Comparison of ENCODE assay signal across 26 mouse cellular contexts in the genomic region with DNA sequence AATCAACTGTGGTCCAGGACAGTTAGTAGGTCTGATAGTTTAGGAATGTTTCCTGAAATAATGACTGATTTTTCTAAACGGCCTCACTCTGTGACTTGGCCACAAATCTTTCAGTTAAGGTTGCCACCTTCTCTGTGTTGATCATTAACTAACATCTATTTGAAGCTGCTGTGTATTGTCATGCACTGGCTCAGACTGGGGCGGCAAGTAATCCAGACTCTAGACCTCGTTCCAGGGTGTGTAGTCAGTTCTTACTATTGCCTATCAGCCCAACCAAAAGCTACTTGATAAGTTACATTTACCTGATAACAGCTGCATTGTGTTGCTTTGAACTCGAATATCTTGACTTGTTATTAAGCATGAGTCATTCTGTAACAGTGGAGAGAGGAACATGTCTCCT.
DNase-seq lines count a peak whose midpoint lies in the region; ATAC-seq and TF ChIP-seq lines count a peak whose summit lies in the region.
"Had no signal": no experiment of that assay in that cellular context is flagged by ENCODE, and none has a peak within 500 bp of the region (broad histone marks: within the 10 kb centered on the region; RNA-seq: fewer than 3 reads in every experiment).

No protein-coding gene starts in this region.

- peak; percentile 51 for DNase-seq in kidney, adult 9 months
- DNase-seq in kidney, adult 18-20 months, result no peak
- no peak for DNase-seq in intestine, embryonic 14.5 days (ENCODE audit: low spot score)
- peak; percentile 18 to 47 for DNase-seq in kidney, postnatal 25 days
- no peak for DNase-seq in forebrain, postnatal 0 days
- no peak for DNase-seq in adrenal gland, postnatal 14 days
- DNase-seq: adrenal gland, adult 8-10 months; cerebellum, adult 11-12 months; cerebellum, postnatal 10 days; gastrocnemius, postnatal 14 days; lung, embryonic 14.5 days; retina, postnatal 1 day; right cerebral cortex, postnatal 14 days; thymus, adult 2 months; thymus, postnatal 36 days had no signal

- H3K36me3 ChIP-seq in intestine, embryonic 14.5 days (ENCODE audit: control insufficient read depth, insufficient read depth, low read length), result no peaks in the 10 kb centered on the region
- no peaks in the 10 kb centered on the region for H3K36me3 ChIP-seq in stomach, embryonic 16.5 days (ENCODE audit: control insufficient read depth, insufficient read depth, low read length)
- no peaks in the 10 kb centered on the region for H3K36me3 ChIP-seq in forebrain, postnatal 0 days (ENCODE audit: insufficient read depth)
- H3K36me3 ChIP-seq: G1E; heart, embryonic 15.5 days; limb, embryonic 10.5 days; limb, embryonic 15.5 days; liver, embryonic 15.5 days; midbrain, embryonic 10.5 days; midbrain, embryonic 15.5 days; neural tube, embryonic 15.5 days had no signal

- no peaks in the 10 kb centered on the region for H3K9me3 ChIP-seq in intestine, embryonic 14.5 days (ENCODE audit: control insufficient read depth, low read length)
- no peaks in the 10 kb centered on the region for H3K9me3 ChIP-seq in stomach, embryonic 16.5 days (replicated peaks; ENCODE audit: control insufficient read depth, low read length)
- H3K9me3 ChIP-seq in forebrain, postnatal 0 days (ENCODE audit: low read length), result no peaks in the 10 kb centered on the region
- H3K9me3 ChIP-seq: G1E; heart, embryonic 15.5 days; limb, embryonic 10.5 days; limb, embryonic 15.5 days; liver, embryonic 15.5 days; midbrain, embryonic 10.5 days; midbrain, embryonic 15.5 days; neural tube, embryonic 15.5 days had no signal

- no peak overlapping the region for H3K4me3 ChIP-seq in intestine, embryonic 14.5 days (ENCODE audit: low read depth, low read length)
- H3K4me3 ChIP-seq in stomach, embryonic 16.5 days (replicated peaks; ENCODE audit: low read length), result no peak overlapping the region
- no peak overlapping the region for H3K4me3 ChIP-seq in forebrain, postnatal 0 days (ENCODE audit: low read depth, low read length)
- H3K4me3 ChIP-seq: erythroblast, embryonic 14.5 days; heart, embryonic 15.5 days; limb, embryonic 10.5 days; limb, embryonic 15.5 days; liver, embryonic 15.5 days; midbrain, embryonic 10.5 days; midbrain, embryonic 15.5 days; neural tube, embryonic 15.5 days had no signal

- H3K9ac ChIP-seq in intestine, embryonic 14.5 days (ENCODE audit: low read length), result no peak overlapping the region
- no peak overlapping the region for H3K9ac ChIP-seq in stomach, embryonic 16.5 days (ENCODE audit: low read length)
- no peak overlapping the region for H3K9ac ChIP-seq in forebrain, postnatal 0 days
- H3K9ac ChIP-seq: heart, embryonic 15.5 days; limb, embryonic 15.5 days; liver, embryonic 15.5 days; lung, embryonic 14.5 days; midbrain, embryonic 15.5 days; neural tube, embryonic 15.5 days had no signal

- no peaks in the 10 kb centered on the region; the same call in 1 of the 2 replicates for H3K4me1 ChIP-seq in intestine, embryonic 14.5 days (replicated peaks; ENCODE audit: control insufficient read depth, insufficient read depth, low read length)
- no peaks in the 10 kb centered on the region for H3K4me1 ChIP-seq in stomach, embryonic 16.5 days (ENCODE audit: control insufficient read depth, insufficient read depth, low read length)
- no peaks in the 10 kb centered on the region for H3K4me1 ChIP-seq in forebrain, postnatal 0 days (ENCODE audit: insufficient read depth)
- H3K4me1 ChIP-seq: limb, embryonic 10.5 days; liver, embryonic 15.5 days; midbrain, embryonic 10.5 days; midbrain, embryonic 15.5 days; neural tube, embryonic 15.5 days had no signal

- peak; percentile 92 for ATAC-seq in intestine, embryonic 14.5 days (replicated peaks; ENCODE audit: low FRiP score, low TSS enrichment, low read depth)
- peak; percentile 95 for ATAC-seq in stomach, embryonic 16.5 days (ENCODE audit: insufficient read depth, low FRiP score)
- ATAC-seq in forebrain, postnatal 0 days, result no peak
- ATAC-seq: hindbrain, embryonic 16.5 days; midbrain, embryonic 15.5 days had no signal

- H3K27me3 ChIP-seq in intestine, embryonic 14.5 days (replicated peaks; ENCODE audit: control insufficient read depth, insufficient read depth, low read length), result no peaks in the 10 kb centered on the region
- H3K27me3 ChIP-seq in stomach, embryonic 16.5 days (ENCODE audit: control insufficient read depth, insufficient read depth, low read length), result no peaks in the 10 kb centered on the region
- no peaks in the 10 kb centered on the region for H3K27me3 ChIP-seq in forebrain, postnatal 0 days (ENCODE audit: insufficient read depth, low read length)
- H3K27me3 ChIP-seq: heart, embryonic 15.5 days; limb, embryonic 15.5 days; liver, embryonic 15.5 days; midbrain, embryonic 15.5 days; neural tube, embryonic 15.5 days had no signal

- no peak overlapping the region for H3K27ac ChIP-seq in intestine, embryonic 14.5 days (ENCODE audit: low read depth)
- no peak overlapping the region for H3K27ac ChIP-seq in stomach, embryonic 16.5 days (ENCODE audit: low read length)
- no peak overlapping the region for H3K27ac ChIP-seq in forebrain, postnatal 0 days (ENCODE audit: low read depth, low read length)
- H3K27ac ChIP-seq: heart, embryonic 15.5 days; limb, embryonic 10.5 days; limb, embryonic 15.5 days; liver, embryonic 15.5 days; midbrain, embryonic 10.5 days; midbrain, embryonic 15.5 days; neural tube, embryonic 15.5 days had no signal

- 55% methylated on average over 4 of the region's 4 CpGs for WGBS in intestine, embryonic 14.5 days
- 45% methylated on average over 4 of the region's 4 CpGs for WGBS in stomach, embryonic 16.5 days
- 81% methylated on average over 4 of the region's 4 CpGs for WGBS in forebrain, postnatal 0 days

- no peak overlapping the region for H3K4me2 ChIP-seq in intestine, embryonic 14.5 days (ENCODE audit: low read length)
- no peak overlapping the region for H3K4me2 ChIP-seq in stomach, embryonic 16.5 days (ENCODE audit: low read depth, low read length)
- H3K4me2 ChIP-seq in forebrain, postnatal 0 days (ENCODE audit: low read depth), result no peak overlapping the region
- H3K4me2 ChIP-seq: heart, embryonic 15.5 days; limb, embryonic 15.5 days; liver, embryonic 15.5 days; lung, embryonic 14.5 days; midbrain, embryonic 15.5 days; neural tube, embryonic 15.5 days had no signal

- no peak for TF ChIP-seq CTCF in forebrain, postnatal 0 days (IDR thresholded peaks at IDR 0.05; ENCODE audit: low read depth)

Comparison
In these comparisons a context has a peak if more than half of its experiments do, and no peak if none do; other contexts are left out.
1. DNase-seq: peak in kidney, adult 9 months (single experiment) and kidney, postnatal 25 days (2 of 2); none in kidney, adult 18-20 months (single experiment), intestine, embryonic 14.5 days (single experiment), forebrain, postnatal 0 days (single experiment) and adrenal gland, postnatal 14 days (single experiment).